Mouse (Mus musculus): ENCODE results near the gene Rgs8. TPM values are rescaled to one million over a fixed set of nuclear protein-coding genes. Genes with fewer than 3 reads are reported as not detected.

Gene Rgs8
- total RNA-seq, 4 experiments from 2014 or later = 67.8 to 86.0 (median 75.7) TPM

GRCm38 (mm10) chr1:153741551-153742316 is 88.9 kb downstream of the Rgs8 start:
- no peak for DNase-seq (ENCODE audit: low spot score in 2 of 2)

- no peak for DNase-seq (ENCODE audit: low spot score in 2 of 2)
Measured at GRCm38 (mm10) chr1:153742374-153743155, 89.7 kb downstream of the Rgs8 start.

GRCm38 (mm10) chr1:153746119-153746670 is 93.4 kb downstream of the Rgs8 start:
- DNase-seq (ENCODE audit: low spot score in 2 of 2) = no peak

GRCm38 (mm10) chr1:153746728-153747127 is 93.9 kb downstream of the Rgs8 start:
- DNase-seq (ENCODE audit: low spot score in 2 of 2) = no peak

- DNase-seq (ENCODE audit: low spot score in 2 of 2) = no peak
Measured at GRCm38 (mm10) chr1:153747861-153748530, 95.2 kb downstream of the Rgs8 start.

- DNase-seq (ENCODE audit: low spot score in 2 of 2) = no peak
Measured at GRCm38 (mm10) chr1:153748549-153748948, 95.7 kb downstream of the Rgs8 start.

GRCm38 (mm10) chr1:153749211-153749801 is 96.5 kb downstream of the Rgs8 start, which contains the start of gene Rnasel:
TSS of gene Rnasel (plus strand) at chr1:153749426.
- DNase-seq (ENCODE audit: low spot score in 2 of 2) = no peak

Other genes with a start within 250 kb of the Rgs8 start
- gene Shcbp1l, start 227.9 kb upstream of the Rgs8 start, total RNA-seq (2022) = 1 to 10 TPM; 3.4 to 3.9 (median 3.8) TPM
- gene Dhx9, start 165.4 kb upstream of the Rgs8 start, total RNA-seq (2022) = 100 to 1,000 TPM in 1 of 4 experiments, 10 to 100 TPM in 3; 90.2 to 100 (median 92.8) TPM
- gene Npl, start 103.0 kb upstream of the Rgs8 start, total RNA-seq (2022) = 1 to 10 TPM; 5.1 to 7.2 (median 6.2) TPM
- gene Rgs16, start 87.3 kb downstream of the Rgs8 start, total RNA-seq (2022) = 10 to 100 TPM; 10.1 to 13.2 (median 11.4) TPM
- gene Rnasel, start 96.4 kb downstream of the Rgs8 start, total RNA-seq (2022) = 10 to 100 TPM in 3 of 4 experiments, 1 to 10 TPM in 1; 10.0 to 12.9 (median 10.9) TPM
- 1 to 10 TPM; 1.1 to 2.0 (median 1.4) TPM for gene Rgsl1, start 191.1 kb downstream of the Rgs8 start, total RNA-seq (2022)
- not detected for gene Teddm1b, start 221.3 kb downstream of the Rgs8 start, total RNA-seq (2022)
- gene Teddm1a, start 238.7 kb downstream of the Rgs8 start, total RNA-seq (2022) = not detected
- 1,000 to 10,000 TPM; 1,837 to 2,236 (median 2,010) TPM for gene Glul, start 246.9 kb downstream of the Rgs8 start, total RNA-seq (2022)
- 1 to 10 TPM; 2.4 to 3.7 (median 3.0) TPM for gene Teddm2, start 247.2 kb downstream of the Rgs8 start, total RNA-seq (2022)

Data from left cerebral cortex, adult 8-10 months (tissue).